Mouse (Mus musculus): ENCODE results near the gene Il10rb. TPM values are rescaled to one million over a fixed set of nuclear protein-coding genes. Genes with fewer than 3 reads are reported as not detected.

Il10rb gene
- total RNA-seq, 2 experiments from 2014 or later: 36.6 to 45.8 TPM

- ATAC-seq (replicated peaks; ENCODE audit: poor library complexity, severe bottlenecking): no peak
Measured at GRCm38 (mm10) chr16:91381606-91382005, 24.4 kb upstream of the Il10rb start.

- peak; percentile 56 for ATAC-seq (replicated peaks; ENCODE audit: poor library complexity, severe bottlenecking)
Measured at GRCm38 (mm10) chr16:91382261-91382790, 23.6 kb upstream of the Il10rb start.

GRCm38 (mm10) chr16:91384221-91384620 is 21.7 kb upstream of the Il10rb start:
- no peak for ATAC-seq (replicated peaks; ENCODE audit: poor library complexity, severe bottlenecking)

- ATAC-seq (replicated peaks; ENCODE audit: poor library complexity, severe bottlenecking): 0 out of 2 replicates have a peak, but pooled peaks have one; percentile 28
Measured at GRCm38 (mm10) chr16:91385621-91386020, 20.3 kb upstream of the Il10rb start.

GRCm38 (mm10) chr16:91386419-91387120 is 19.4 kb upstream of the Il10rb start:
- ATAC-seq (replicated peaks; ENCODE audit: poor library complexity, severe bottlenecking): peak; percentile 50

- ATAC-seq (replicated peaks; ENCODE audit: poor library complexity, severe bottlenecking): peak; percentile 48
Measured at GRCm38 (mm10) chr16:91387121-91387486, 18.9 kb upstream of the Il10rb start.

GRCm38 (mm10) chr16:91390100-91390499 is 15.9 kb upstream of the Il10rb start:
- peak; percentile 51; the same call in 1 of the 2 replicates for ATAC-seq (replicated peaks; ENCODE audit: poor library complexity, severe bottlenecking)

- no peak for ATAC-seq (replicated peaks; ENCODE audit: poor library complexity, severe bottlenecking)
Measured at GRCm38 (mm10) chr16:91391421-91391820, 14.5 kb upstream of the Il10rb start, which contains the start of gene Gm21970. Gene Gm21970, plus strand, starts transcription at chr16:91391721.

- ATAC-seq (replicated peaks; ENCODE audit: poor library complexity, severe bottlenecking): no peak
Measured at GRCm38 (mm10) chr16:91394826-91395410, 11.0 kb upstream of the Il10rb start.

GRCm38 (mm10) chr16:91395633-91396392 is 10.2 kb upstream of the Il10rb start:
- ATAC-seq (replicated peaks; ENCODE audit: poor library complexity, severe bottlenecking): no peak

GRCm38 (mm10) chr16:91396844-91397537 is 9.0 kb upstream of the Il10rb start:
- no peak for ATAC-seq (replicated peaks; ENCODE audit: poor library complexity, severe bottlenecking)

GRCm38 (mm10) chr16:91398030-91398429 is 7.9 kb upstream of the Il10rb start:
- ATAC-seq (replicated peaks; ENCODE audit: poor library complexity, severe bottlenecking): peak; percentile 90

- ATAC-seq (replicated peaks; ENCODE audit: poor library complexity, severe bottlenecking): no peak
Measured at GRCm38 (mm10) chr16:91398944-91399343, 7.0 kb upstream of the Il10rb start.

GRCm38 (mm10) chr16:91401569-91402165 is 4.3 kb upstream of the Il10rb start:
- ATAC-seq (replicated peaks; ENCODE audit: poor library complexity, severe bottlenecking): no peak

GRCm38 (mm10) chr16:91403784-91404183 is 2.2 kb upstream of the Il10rb start:
- ATAC-seq (replicated peaks; ENCODE audit: poor library complexity, severe bottlenecking): no peak

GRCm38 (mm10) chr16:91404187-91404586 is 1.8 kb upstream of the Il10rb start:
- no peak for ATAC-seq (replicated peaks; ENCODE audit: poor library complexity, severe bottlenecking)

- ATAC-seq (replicated peaks; ENCODE audit: poor library complexity, severe bottlenecking): no peak
Measured at GRCm38 (mm10) chr16:91404828-91405577, 961 bp upstream of the Il10rb start.

- ATAC-seq (replicated peaks; ENCODE audit: poor library complexity, severe bottlenecking): peak; percentile 34
Measured at GRCm38 (mm10) chr16:91406585-91407220, 739 bp downstream of the Il10rb start.

Measured in granulocyte monocyte progenitor cell, adult 5-6 weeks (primary cell).